ENCODE assay signal across 30 mouse cellular contexts in the genomic region with DNA sequence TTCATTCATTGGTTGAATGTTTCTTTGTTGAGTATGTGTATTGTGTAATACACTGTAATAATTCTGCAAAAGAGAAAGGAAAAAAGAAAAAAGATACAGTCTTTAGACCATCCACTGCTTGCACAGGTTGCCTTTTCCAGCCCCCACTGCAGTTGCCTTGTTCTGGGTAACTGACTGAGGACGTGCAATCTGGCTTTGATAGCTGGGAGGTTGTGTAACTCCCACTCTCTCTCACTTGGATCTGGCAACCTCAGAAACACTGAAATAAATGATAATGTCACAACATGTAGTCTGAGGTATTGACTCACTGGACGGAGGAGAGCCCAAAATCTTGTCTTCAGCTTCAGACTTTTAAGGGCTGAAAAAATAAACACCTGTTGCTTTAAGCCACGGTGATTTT.
DNase-seq lines count a peak whose midpoint lies in the region; ATAC-seq and TF ChIP-seq lines count a peak whose summit lies in the region.
"Had no signal": no experiment of that assay in that cellular context is flagged by ENCODE, and none has a peak within 500 bp of the region (broad histone marks: within the 10 kb centered on the region; RNA-seq: fewer than 3 reads in every experiment).

No protein-coding gene starts in this region.

- DNase-seq in frontal cortex, adult 2 months (ENCODE audit: extremely low spot score in 1 of 2, low spot score in 1 of 2) = peak; percentile 11 to 37
- DNase-seq in frontal cortex, postnatal 25 days (ENCODE audit: low spot score in 2 of 2) = no peak
- peak; percentile 11 for DNase-seq in left cerebral cortex, postnatal 36 days (ENCODE audit: low spot score in 2 of 2)
- no peak for DNase-seq in left cerebral cortex, adult 11 months (ENCODE audit: low spot score)
- peak; percentile 8 for DNase-seq in right cerebral cortex, postnatal 25 days
- no peak for DNase-seq in right cerebral cortex, postnatal 10 days (ENCODE audit: low spot score in 2 of 2)
- peak; percentile 53 to 64 for DNase-seq in layer of hippocampus, postnatal 36 days
- no peak for DNase-seq in forebrain, postnatal 0 days
- DNase-seq: adrenal gland, postnatal 25 days; cerebellum, adult 18-20 months; cerebellum, postnatal 10 days; heart, postnatal 10 days; kidney, adult 11 months; kidney, postnatal 14 days; liver, embryonic 13.5 days; lung, adult 18-20 months; spleen, adult 18-20 months; thymus, adult 18-20 months; thymus, postnatal 36 days had no signal

- no peak for TF ChIP-seq CTCF in forebrain, postnatal 0 days (IDR thresholded peaks at IDR 0.05; ENCODE audit: low read depth)

- H3K27me3 ChIP-seq in forebrain, postnatal 0 days (ENCODE audit: insufficient read depth, low read length) = no peaks in the 10 kb centered on the region
- H3K27me3 ChIP-seq: embryonic facial prominence, embryonic 13.5 days; forebrain, embryonic 15.5 days; hindbrain, embryonic 15.5 days; limb, embryonic 13.5 days; liver, embryonic 13.5 days had no signal

- H3K36me3 ChIP-seq in forebrain, postnatal 0 days (ENCODE audit: insufficient read depth) = no peaks in the 10 kb centered on the region
- H3K36me3 ChIP-seq: embryonic facial prominence, embryonic 13.5 days; forebrain, embryonic 10.5 days; forebrain, embryonic 15.5 days; G1E; heart, embryonic 13.5 days; hindbrain, embryonic 15.5 days; limb, embryonic 13.5 days; liver, embryonic 13.5 days had no signal

- H3K9me3 ChIP-seq in forebrain, postnatal 0 days (ENCODE audit: low read length) = no peaks in the 10 kb centered on the region
- H3K9me3 ChIP-seq: embryonic facial prominence, embryonic 13.5 days; forebrain, embryonic 10.5 days; forebrain, embryonic 15.5 days; heart, embryonic 13.5 days; hindbrain, embryonic 15.5 days; limb, embryonic 13.5 days; liver, embryonic 13.5 days had no signal

- intact Hi-C loops in left cerebral cortex, postnatal 36 days (cut with DNase I) = loop anchor here (5.0 kb wide), 1 partner anchor 191 kb away; no protein-coding TSS in a partner anchor

- no peak overlapping the region for H3K4me3 ChIP-seq in forebrain, postnatal 0 days (ENCODE audit: low read depth, low read length)
- H3K4me3 ChIP-seq: embryonic facial prominence, embryonic 13.5 days; forebrain, embryonic 10.5 days; forebrain, embryonic 15.5 days; heart, embryonic 13.5 days; hindbrain, embryonic 15.5 days; limb, embryonic 13.5 days; liver, embryonic 13.5 days had no signal

- no peaks in the 10 kb centered on the region for H3K4me1 ChIP-seq in forebrain, postnatal 0 days (ENCODE audit: insufficient read depth)
- H3K4me1 ChIP-seq: embryonic facial prominence, embryonic 13.5 days; forebrain, embryonic 10.5 days; forebrain, embryonic 15.5 days; heart, embryonic 13.5 days; hindbrain, embryonic 15.5 days; limb, embryonic 13.5 days; liver, embryonic 13.5 days had no signal

- 60% methylated on average over 3 of the region's 3 CpGs for WGBS in forebrain, postnatal 0 days

- H3K27ac ChIP-seq in forebrain, postnatal 0 days (ENCODE audit: low read depth, low read length) = no peak overlapping the region
- H3K27ac ChIP-seq: embryonic facial prominence, embryonic 13.5 days; forebrain, embryonic 10.5 days; forebrain, embryonic 15.5 days; heart, embryonic 13.5 days; hindbrain, embryonic 15.5 days; limb, embryonic 13.5 days; liver, embryonic 13.5 days had no signal

- H3K9ac ChIP-seq in forebrain, postnatal 0 days = no peak overlapping the region
- H3K9ac ChIP-seq: embryonic facial prominence, embryonic 13.5 days; forebrain, embryonic 15.5 days; heart, embryonic 13.5 days; hindbrain, embryonic 15.5 days; limb, embryonic 13.5 days; liver, embryonic 13.5 days had no signal

- H3K4me2 ChIP-seq in forebrain, postnatal 0 days (ENCODE audit: low read depth) = no peak overlapping the region
- H3K4me2 ChIP-seq: embryonic facial prominence, embryonic 13.5 days; forebrain, embryonic 15.5 days; heart, embryonic 13.5 days; hindbrain, embryonic 15.5 days; limb, embryonic 13.5 days; liver, embryonic 13.5 days; midbrain, embryonic 11.5 days had no signal

- ATAC-seq in forebrain, postnatal 0 days = no peak
- ATAC-seq: forebrain, embryonic 15.5 days; inflammation-experienced regulatory T-cells, adult 6 months; lung, postnatal 0 days; midbrain, embryonic 16.5 days had no signal

Comparison
In these comparisons a context has a peak if more than half of its experiments do, and no peak if none do; other contexts are left out.
1. DNase-seq: peak in frontal cortex, adult 2 months (2 of 2), left cerebral cortex, postnatal 36 days (2 of 2), right cerebral cortex, postnatal 25 days (single experiment) and layer of hippocampus, postnatal 36 days (2 of 2); none in frontal cortex, postnatal 25 days (0 of 2), left cerebral cortex, adult 11 months (single experiment), right cerebral cortex, postnatal 10 days (0 of 2) and forebrain, postnatal 0 days (single experiment).